Mouse (Mus musculus) MN1 (cell line): ENCODE results near the gene Aifm2.

ENCODE experiments used
- DNase-seq: peaks from one replicate; pipeline ENCODE4 v3.0.0-alpha.2; 2016; ENCODE audit warnings: low spot score

Gene Aifm2

DNA sequence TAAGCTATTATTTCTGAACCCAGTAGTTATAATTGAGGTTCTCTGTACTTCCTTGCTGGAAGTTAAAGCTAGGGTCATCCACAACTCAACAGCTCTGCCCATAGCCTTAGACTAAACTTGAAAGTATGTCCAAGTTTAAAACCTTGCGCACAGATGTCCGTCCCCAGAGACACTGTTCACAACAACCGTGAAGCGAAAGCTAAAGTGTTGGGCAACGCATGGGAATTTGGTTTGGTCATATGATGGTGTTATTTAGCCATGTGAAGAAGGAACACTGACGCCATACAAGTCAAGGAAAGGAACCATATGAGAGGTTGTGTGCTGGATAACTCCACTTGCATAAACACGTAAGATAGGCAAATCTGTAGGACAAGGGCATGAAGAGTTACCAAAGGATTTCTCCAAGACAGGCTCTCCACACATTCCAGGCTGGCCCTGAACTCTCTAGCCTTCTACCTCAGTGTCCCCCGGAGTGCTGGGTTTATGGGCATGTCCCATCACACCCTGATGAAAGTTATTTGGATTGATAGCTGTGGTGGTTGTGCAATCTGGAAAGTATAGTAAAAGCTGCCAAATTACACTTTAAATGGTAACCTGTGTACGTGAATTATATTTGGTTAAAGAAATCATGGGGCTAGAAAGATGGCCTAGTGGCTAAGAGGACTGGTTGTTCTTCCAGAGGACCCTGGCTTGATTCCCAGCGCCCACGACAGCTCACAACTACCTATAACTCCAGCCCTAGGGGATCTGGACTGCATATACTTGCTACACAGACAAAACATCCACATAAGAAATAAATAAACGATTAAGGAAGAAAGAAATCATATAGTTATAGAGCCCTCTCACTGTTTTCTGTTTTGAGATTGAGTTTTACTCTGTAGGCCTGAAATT is 2.6 kb downstream of the Aifm2 start:
- no peak for DNase-seq

GRCm38 (mm10) chr10:61720331-61720730 is 5.3 kb downstream of the Aifm2 start:
- no peak for DNase-seq

GRCm38 (mm10) chr10:61722215-61722614 is 7.2 kb downstream of the Aifm2 start:
- DNase-seq = no peak

DNA sequence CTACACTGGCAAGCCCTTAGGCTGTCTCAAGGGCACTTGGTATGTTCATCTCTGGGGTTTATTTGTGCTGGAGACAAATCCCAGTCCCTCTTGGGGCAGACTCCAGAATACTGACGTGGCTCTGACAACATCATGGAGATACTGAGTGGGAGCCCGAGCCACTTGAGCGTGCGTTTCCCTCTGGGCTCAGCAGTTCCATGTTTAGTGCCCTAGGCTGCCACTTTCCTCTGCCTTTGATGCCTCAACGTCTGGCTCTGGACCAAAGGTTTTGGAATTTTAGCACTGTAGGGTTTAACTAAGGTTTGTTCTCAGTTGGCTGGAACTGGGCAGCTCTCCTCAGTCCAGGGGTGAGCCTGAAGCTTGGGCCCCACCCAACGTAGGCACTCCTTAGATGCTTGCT is 8.2 kb downstream of the Aifm2 start:
- DNase-seq = no peak

DNA sequence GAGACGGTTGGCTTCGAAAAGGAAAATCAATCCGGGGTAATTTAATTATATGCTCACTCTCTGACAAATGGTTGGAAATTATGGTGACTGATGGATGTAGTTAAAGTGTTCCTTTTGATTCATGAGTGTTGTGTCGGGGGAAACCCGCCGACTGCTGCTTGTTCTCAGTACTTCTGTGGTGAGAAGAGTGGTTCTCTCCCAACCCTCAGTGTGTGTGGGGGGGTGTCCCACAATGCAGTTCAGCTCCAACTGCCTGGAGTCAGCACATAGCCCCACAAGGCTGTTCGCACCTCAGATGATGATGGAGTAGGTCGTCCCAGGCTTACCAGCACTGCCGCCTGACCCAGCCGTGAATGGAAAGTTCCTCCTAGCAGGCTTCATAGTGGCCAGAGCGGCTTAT is 14.1 kb downstream of the Aifm2 start:
- peak; percentile 37 for DNase-seq

DNA sequence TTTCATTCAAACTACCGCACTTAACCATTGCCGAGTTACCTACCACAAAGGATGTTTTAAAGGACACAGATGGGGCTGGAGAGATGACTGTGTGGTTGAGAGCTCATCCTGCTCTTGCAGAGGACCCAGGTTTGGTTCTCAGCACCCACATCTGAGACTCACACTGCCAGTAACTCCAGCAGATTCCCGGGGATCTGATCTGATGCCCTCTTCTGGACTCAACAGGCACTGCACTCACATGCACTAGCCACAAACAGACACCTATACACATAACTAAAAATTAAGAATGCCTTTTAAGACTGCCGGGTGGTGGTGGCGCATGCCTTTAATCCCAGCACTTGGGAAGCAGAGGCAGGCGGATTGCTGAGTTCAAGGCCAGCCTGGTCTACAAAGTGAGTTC is 15.1 kb downstream of the Aifm2 start:
- DNase-seq = no peak

DNA sequence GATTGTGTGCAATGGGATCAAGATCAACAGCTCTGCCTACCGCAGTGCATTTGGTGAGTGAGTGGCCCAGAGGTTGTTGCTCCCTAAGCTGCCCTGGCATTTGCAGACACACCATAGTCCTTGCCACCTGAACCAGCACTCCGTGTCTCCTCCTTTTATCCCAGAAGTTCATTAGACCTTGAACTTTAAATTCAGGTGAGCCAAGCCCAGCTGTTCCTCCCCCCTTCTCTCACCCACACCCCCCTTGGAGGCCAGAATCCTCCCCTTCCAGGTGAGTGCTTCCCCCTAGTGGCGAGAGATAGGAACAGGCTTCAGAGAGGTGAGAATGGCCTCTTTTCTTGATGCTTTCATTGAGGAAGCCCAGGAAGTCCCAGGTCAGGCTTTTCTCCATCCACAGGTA is 19.3 kb downstream of the Aifm2 start:
- peak; percentile 51 for DNase-seq

DNA sequence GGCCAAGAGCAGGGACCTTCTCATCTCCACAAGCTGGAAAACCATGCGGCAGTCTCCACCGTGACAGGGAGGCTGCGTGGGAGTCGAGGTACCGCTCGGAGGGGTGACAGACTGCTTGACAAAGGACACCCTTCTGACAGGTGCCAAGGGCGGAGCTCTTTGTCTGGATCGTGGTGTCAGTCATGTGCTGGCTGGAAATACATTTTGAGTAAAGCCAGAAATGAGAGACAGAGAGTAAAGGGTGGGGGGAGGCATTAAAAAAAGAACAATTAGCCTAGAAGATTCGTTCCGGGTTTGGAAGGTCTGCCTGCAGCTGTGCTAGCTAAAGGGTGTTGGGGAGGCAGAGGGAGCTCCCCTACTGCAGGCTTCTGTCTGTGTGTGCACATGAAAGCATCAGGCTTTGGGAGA is 21.6 kb downstream of the Aifm2 start:
- DNase-seq = no peak

DNA sequence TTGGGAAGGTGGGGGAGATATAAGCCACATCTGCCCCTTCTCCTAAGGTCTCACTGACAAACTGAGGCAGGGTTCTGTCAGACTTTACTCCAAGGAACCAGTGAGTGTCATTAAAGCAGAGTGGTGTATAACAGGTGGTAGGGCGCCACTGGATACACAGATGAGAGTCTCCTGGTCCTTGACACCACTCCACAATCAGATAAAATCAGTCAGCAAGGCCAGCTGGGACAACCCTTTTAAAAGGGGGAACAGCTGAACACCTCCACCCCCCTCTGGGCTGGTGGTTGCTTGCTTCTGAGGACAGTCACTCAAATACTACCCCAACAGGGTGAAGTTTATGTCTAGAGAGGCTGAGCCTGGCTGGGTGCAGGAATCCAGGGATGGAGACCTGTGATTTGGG is 22.5 kb downstream of the Aifm2 start:
- no peak for DNase-seq

GRCm38 (mm10) chr10:61738126-61738525 is 23.1 kb downstream of the Aifm2 start:
- DNase-seq = no peak

DNA sequence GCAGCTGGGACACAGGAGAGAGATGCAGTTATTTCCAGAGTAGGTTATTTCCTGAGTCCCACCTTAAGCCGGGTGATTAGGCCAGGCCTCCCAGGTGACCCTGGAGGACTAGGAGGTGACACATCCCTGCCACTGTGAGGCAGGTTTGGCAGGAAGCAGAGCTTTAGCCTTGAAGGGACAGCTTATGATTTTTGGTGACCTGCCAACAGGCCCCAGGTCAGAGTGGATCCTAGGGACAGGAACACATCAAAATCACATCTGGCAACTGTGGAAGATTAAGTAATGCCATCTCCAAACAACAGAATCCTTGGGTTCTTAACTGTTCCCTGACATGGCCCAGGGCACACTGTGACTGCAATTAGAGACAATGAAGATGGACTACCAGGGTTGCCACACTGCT is 26.2 kb downstream of the Aifm2 start:
- no peak for DNase-seq

- DNase-seq = no peak
These were observed 26.8 kb downstream of the Aifm2 start for GRCm38 (mm10) chr10:61741873-61742272.

DNA sequence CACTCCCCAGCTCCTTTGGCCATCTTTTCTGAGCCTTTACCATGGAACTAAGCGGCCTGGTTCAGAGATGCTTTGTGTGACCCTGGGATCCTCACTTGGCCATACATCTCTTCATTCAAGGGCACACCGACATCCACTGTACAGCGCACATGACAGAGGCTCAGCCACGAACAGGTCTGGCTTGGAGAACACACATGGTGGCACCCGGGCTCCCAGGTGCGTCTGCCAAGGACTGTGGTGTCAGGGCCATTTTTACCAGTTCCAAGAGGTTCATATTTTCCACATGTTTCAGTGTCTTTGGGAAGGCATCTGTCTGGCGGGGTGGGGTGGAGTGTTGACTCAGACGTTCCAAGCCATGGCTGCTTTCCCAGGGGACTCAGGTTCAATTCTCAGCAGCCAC is 27.3 kb downstream of the Aifm2 start:
- DNase-seq = no peak

GRCm38 (mm10) chr10:61745133-61745532 is 30.1 kb downstream of the Aifm2 start:
- no peak for DNase-seq

- DNase-seq = no peak
These were observed 32.2 kb downstream of the Aifm2 start for GRCm38 (mm10) chr10:61747302-61747701.

DNA sequence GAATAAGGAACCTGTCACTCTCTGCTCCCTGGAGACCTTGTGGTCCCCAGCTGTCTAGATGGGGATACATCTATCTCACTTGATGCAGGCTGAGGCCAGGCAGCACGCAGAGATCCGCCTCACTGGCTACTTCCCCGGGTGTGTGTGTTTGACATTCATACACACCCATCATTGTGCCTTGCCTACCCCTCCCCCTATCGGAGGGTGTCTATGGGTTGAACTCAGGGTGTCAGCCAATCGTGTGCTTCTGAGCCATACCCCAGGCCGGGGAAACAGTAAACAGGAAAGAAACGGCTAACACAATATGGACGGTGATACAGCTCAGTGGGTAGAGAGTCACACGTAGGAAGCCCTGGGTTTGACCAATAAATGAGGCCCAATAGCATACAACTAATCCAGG is 35.0 kb downstream of the Aifm2 start:
- no peak for DNase-seq

GRCm38 (mm10) chr10:61751534-61752219 is 36.6 kb downstream of the Aifm2 start:
- DNase-seq = peak; percentile 13

DNA sequence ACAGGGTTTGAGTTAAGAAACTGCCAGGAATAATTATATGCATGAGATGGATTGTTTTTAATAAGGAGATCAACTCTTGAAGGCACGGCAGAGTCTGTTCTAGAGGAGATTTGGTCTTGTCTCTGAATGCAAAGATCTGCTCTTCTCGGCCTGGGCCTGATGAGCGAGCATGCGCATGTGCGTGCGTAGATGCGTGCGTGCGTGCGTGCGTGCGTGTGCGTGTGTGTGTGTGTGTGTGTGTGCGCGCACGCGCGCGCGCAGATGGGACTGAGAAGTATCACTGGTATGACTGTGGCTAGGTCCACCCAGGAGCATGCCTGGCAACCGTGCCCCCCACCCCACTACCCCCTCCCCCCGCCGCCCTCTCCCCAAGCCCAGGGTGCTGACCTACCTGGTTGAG is 38.0 kb downstream of the Aifm2 start:
- no peak for DNase-seq

DNA sequence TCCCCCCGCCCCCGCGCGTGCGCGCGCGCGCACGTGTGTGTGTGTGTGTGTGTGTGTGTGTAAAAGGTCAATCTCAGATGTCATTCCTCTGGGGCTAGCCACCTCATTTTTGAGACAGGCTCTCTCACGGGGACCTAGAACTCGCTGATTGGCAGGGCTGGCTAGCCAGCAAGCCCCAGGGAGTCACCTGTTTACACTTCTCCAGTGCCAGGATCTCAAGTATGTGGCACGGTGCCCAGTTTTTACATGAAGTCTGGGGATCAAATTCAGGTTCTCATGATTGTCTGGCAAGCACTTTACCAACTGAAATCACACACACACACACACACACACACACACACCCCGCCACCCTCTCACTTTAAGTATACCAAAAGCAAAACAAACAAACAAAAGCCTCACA is 42.0 kb downstream of the Aifm2 start:
- no peak for DNase-seq

GRCm38 (mm10) chr10:61758904-61759303 is 43.8 kb downstream of the Aifm2 start:
- no peak for DNase-seq

DNA sequence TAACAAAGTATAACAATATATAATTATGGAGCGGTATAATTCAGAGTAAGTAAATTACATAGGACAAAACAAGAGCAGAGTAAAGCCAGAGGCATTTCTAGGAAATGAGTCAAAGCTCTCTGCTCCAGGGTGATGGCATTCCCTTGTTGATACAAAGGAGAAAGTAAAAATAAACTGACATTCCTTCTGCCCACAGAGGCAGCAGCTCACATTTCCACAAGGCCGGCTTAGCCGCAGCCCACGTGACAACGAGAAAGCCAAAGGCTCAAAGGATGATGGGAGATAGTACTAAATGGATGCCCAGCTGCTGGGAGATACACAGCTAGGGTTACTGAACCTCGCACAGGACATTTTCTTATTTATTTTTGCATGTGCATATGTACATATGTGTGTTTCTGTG is 44.8 kb downstream of the Aifm2 start:
- DNase-seq = no peak

GRCm38 (mm10) chr10:61764689-61765088 is 49.6 kb downstream of the Aifm2 start:
- no peak for DNase-seq

DNA sequence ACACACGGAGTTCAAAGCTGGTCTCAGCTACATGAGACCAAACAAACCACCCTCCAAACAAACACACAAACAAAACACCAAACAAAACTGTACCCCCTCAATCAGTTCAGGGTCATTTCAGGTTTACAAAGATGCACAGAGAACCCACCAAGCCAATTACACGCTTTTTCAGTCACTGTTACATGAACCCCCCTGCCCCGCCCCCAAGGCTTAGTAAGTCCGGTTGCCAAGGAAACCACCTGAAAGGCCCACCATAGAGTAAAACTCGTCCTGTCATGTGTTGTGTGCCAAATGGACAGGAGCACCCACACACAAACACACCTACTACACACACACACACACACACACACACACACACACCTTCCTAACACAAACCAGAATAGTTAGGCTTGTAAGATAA is 50.5 kb downstream of the Aifm2 start:
- no peak for DNase-seq

DNA sequence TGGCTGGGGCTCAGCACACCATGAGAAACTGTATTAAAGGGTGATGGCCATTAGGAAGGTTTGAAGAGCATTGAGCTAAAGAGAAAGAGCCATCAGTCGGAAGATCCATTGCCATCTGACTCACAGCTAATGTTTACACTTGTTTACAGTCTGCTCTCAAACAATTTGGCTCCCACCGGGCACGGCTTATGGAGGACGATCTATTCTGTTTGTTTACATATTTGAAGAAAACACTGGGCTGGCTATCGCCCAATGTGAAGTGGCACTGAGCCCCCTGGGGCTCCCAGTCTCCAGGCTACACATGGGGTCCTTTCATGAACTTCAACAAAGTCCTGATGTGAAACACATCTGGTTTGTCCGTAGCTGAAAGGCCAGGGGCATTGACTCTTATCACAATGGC is 51.7 kb downstream of the Aifm2 start:
- DNase-seq = no peak
